Mouse (Mus musculus) spleen, adult 2 months (tissue): ENCODE measurements at regions not wholly inside any gene's neighbourhood (a gene's known extent, or its start where the extent isn't known, plus 50 kb on each side); places are given as distances from the start of the nearest gene placed in this dataset.

ENCODE experiments used
- CTCF ChIP-seq: fragments of 200-500 bp; IDR thresholded peaks from 2 replicates; pipeline ENCODE4 v1.5.1; 2011; ENCODE audit warnings: mild to moderate bottlenecking, inconsistent platforms; ENCODE audit not compliant: insufficient read depth, insufficient read length, insufficient replicate concordance; ENCODE audit errors: extremely low read depth
- POLR2A ChIP-seq: fragments of 200-500 bp; IDR thresholded peaks from 2 replicates; pipeline ENCODE4 v1.6.1; 2011; ENCODE audit warnings: low read depth, low read length, inconsistent platforms

GRCm38 (mm10) chr9:117692486-117692885 lies 62.8 kb upstream of the Rbms3 start:
- no peak for TF ChIP-seq CTCF
- TF ChIP-seq POLR2A = no peak
